Mouse (Mus musculus): Measurements from ENCODE around the gene Ifit1bl1. TPM values are rescaled to one million over a fixed set of nuclear protein-coding genes. Genes with fewer than 3 reads are reported as not detected.
"Not testable (repeated sequence)": the region's sequence is repeated elsewhere in the genome, so short reads cannot be mapped to it uniquely, and the experiment has no call there.

Gene Ifit1bl1
- polyA plus RNA-seq, 1 experiment: 8.4 TPM

DNA sequence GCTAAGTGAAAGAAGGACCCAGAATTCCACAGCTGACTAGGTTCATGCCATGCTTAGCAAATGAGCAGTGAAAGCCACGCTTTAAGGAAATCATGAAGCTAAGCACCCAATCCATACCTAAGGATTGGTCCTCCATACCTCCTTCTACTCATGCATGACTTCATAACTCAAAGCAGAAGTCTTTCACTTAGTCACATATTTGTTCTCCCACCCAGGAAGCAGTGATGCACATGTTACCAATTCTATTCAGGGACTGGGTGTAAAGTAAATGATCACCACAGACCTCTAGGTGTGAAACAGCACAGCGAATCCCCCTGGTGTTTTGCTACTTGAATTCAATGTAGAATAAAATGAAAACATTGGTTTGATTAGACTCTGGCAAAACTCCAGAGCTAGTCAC is 19.1 kb downstream of the Ifit1bl1 start:
- H3K27ac ChIP-seq (ENCODE audit: insufficient read depth, low read depth, low read length): peak overlapping the region; percentile 90
- H3K4me1 ChIP-seq (ENCODE audit: control insufficient read depth, insufficient read depth, insufficient read length, low read length); H3K27me3 ChIP-seq (ENCODE audit: control insufficient read depth, insufficient read depth, low read length); H3K36me3 ChIP-seq (ENCODE audit: control insufficient read depth, insufficient read depth, low read length); H3K4me3 ChIP-seq (ENCODE audit: low read depth, low read length): not testable (repeated sequence)
- WGBS: 70% methylated on average over 2 of the region's 2 CpGs

DNA sequence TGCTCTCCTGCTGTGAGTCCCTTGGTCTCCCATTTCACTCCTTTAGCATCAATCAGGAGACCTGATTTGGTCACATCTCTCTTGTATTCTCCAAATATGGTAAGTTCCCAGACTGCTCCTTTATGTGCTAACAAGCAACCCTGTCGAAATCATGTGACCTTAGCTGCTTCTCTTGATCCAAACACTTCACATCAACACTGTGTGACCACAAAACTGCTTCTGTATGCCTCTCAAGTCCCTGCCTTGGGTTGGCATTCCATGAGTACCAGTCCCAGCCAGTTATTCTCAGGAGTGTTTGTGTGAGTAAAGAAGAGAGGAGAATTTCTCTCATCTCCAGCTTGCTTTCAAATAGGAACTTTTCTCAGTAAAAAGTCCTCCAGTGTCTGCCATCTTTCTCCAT is 24.6 kb downstream of the Ifit1bl1 start:
- WGBS: 74% methylated on average over 1 of the region's 1 CpGs
- Histone ChIP-seq H3K27me3 (ENCODE audit: control insufficient read depth, insufficient read depth, low read length) (no peaks in the 10 kb centered on the region), H3K4me3 (ENCODE audit: low read depth, low read length) (no peak overlapping the region), H3K36me3 (ENCODE audit: control insufficient read depth, insufficient read depth, low read length) (no peaks in the 10 kb centered on the region; the same call in 1 of the 2 replicates), H3K4me1 (ENCODE audit: control insufficient read depth, insufficient read depth, insufficient read length, low read length) (peaks cover 7% of the 10 kb centered on the region; the same call in 1 of the 2 replicates), H3K27ac (ENCODE audit: insufficient read depth, low read depth, low read length) (no peak overlapping the region)
- TF ChIP-seq POLR2A (IDR thresholded peaks at IDR 0.05; ENCODE audit: low read depth, low read length) (no peak), CTCF (IDR thresholded peaks at IDR 0.05; ENCODE audit: extremely low read depth, insufficient read length, insufficient replicate concordance, low read depth, low read length) (no peak)

DNA sequence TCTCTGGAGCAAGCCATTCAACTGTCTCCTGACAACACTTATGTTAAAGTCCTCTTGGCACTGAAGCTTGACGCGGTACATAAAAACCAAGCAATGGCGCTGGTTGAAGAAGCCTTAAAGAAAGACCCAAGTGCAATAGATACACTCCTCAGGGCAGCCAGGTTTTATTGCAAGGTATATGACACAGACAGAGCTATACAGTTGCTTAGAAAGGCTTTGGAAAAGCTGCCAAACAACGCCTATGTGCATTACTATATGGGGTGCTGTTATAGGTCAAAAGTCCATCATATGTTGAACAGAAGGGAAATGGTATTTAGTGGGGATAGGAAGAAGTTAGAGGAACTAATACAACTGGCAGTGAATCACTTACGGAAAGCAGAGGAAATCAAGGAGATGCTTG is 28.1 kb downstream of the Ifit1bl1 start:
- Histone ChIP-seq H3K4me1 (ENCODE audit: control insufficient read depth, insufficient read depth, insufficient read length, low read length) (peaks cover 11% of the 10 kb centered on the region; the same call in 1 of the 2 replicates), H3K36me3 (ENCODE audit: control insufficient read depth, insufficient read depth, low read length) (no peaks in the 10 kb centered on the region; the same call in 1 of the 2 replicates), H3K27ac (ENCODE audit: insufficient read depth, low read depth, low read length) (peak overlapping the region; percentile 9; the same call in 1 of the 2 replicates), H3K27me3 (ENCODE audit: control insufficient read depth, insufficient read depth, low read length) (no peaks in the 10 kb centered on the region), H3K4me3 (ENCODE audit: low read depth, low read length) (no peak overlapping the region)
- TF ChIP-seq POLR2A (IDR thresholded peaks at IDR 0.05; ENCODE audit: low read depth, low read length) (no peak), CTCF (IDR thresholded peaks at IDR 0.05; ENCODE audit: extremely low read depth, insufficient read length, insufficient replicate concordance, low read depth, low read length) (no peak)
- whole genome bisulfite sequencing: 49% methylated on average over 5 of the region's 5 CpGs

GRCm38 (mm10) chr19:34571080-34571479 is 30.7 kb downstream of the Ifit1bl1 start:
- no peak for TF ChIP-seq POLR2A (IDR thresholded peaks at IDR 0.05; ENCODE audit: low read depth, low read length)
- no peak for TF ChIP-seq CTCF (IDR thresholded peaks at IDR 0.05; ENCODE audit: extremely low read depth, insufficient read length, insufficient replicate concordance, low read depth, low read length)
- H3K4me1 ChIP-seq (ENCODE audit: control insufficient read depth, insufficient read depth, insufficient read length, low read length): peaks cover 11% of the 10 kb centered on the region; the same call in 1 of the 2 replicates
- H3K36me3 ChIP-seq (ENCODE audit: control insufficient read depth, insufficient read depth, low read length): no peaks in the 10 kb centered on the region; the same call in 1 of the 2 replicates
- H3K4me3 ChIP-seq (ENCODE audit: low read depth, low read length): no peak overlapping the region
- H3K27me3 ChIP-seq (ENCODE audit: control insufficient read depth, insufficient read depth, low read length): no peaks in the 10 kb centered on the region
- WGBS: 94% methylated on average over 1 of the region's 1 CpGs
- H3K27ac ChIP-seq (ENCODE audit: insufficient read depth, low read depth, low read length): no peak overlapping the region

DNA sequence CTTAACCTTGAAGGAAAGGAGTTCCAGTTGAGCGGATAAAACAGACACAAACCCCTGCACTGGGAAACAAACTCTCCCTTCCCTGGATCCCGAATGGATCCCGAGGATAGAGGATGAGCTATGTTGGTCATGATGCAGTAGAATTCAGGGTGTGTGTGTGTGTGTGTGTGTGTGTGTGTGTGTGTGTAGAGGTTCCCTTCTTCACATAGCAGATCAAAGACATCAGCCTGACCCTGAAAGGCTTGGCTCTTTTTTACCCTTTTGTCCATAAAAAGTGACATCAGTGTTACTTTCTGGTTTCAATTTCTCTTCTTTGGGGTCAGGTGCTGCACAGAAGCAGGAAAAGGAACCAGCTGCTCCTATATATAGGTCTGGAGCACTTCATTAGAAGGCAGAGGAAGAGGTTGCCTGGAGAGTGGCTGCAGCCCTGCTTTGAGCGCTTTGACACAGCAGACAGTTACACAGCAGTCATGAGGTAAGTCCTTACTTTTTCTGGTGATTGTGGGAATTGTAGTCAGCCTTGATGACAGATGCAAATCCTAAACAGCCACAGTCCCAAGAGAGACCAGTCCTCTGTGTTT is 31.8 kb downstream of the Ifit1bl1 start:
- Histone ChIP-seq H3K27ac (ENCODE audit: insufficient read depth, low read depth, low read length) (peak overlapping the region; percentile 25), H3K36me3 (ENCODE audit: control insufficient read depth, insufficient read depth, low read length) (no peaks in the 10 kb centered on the region; the same call in 1 of the 2 replicates), H3K4me3 (ENCODE audit: low read depth, low read length) (no peak overlapping the region), H3K27me3 (ENCODE audit: control insufficient read depth, insufficient read depth, low read length) (no peaks in the 10 kb centered on the region), H3K4me1 (ENCODE audit: control insufficient read depth, insufficient read depth, insufficient read length, low read length) (peaks cover 11% of the 10 kb centered on the region; the same call in 1 of the 2 replicates)
- WGBS: 73% methylated on average over 4 of the region's 4 CpGs
- no peak for TF ChIP-seq POLR2A (IDR thresholded peaks at IDR 0.05; ENCODE audit: low read depth, low read length)
- TF ChIP-seq CTCF (IDR thresholded peaks at IDR 0.05; ENCODE audit: extremely low read depth, insufficient read length, insufficient replicate concordance, low read depth, low read length): no peak

DNA sequence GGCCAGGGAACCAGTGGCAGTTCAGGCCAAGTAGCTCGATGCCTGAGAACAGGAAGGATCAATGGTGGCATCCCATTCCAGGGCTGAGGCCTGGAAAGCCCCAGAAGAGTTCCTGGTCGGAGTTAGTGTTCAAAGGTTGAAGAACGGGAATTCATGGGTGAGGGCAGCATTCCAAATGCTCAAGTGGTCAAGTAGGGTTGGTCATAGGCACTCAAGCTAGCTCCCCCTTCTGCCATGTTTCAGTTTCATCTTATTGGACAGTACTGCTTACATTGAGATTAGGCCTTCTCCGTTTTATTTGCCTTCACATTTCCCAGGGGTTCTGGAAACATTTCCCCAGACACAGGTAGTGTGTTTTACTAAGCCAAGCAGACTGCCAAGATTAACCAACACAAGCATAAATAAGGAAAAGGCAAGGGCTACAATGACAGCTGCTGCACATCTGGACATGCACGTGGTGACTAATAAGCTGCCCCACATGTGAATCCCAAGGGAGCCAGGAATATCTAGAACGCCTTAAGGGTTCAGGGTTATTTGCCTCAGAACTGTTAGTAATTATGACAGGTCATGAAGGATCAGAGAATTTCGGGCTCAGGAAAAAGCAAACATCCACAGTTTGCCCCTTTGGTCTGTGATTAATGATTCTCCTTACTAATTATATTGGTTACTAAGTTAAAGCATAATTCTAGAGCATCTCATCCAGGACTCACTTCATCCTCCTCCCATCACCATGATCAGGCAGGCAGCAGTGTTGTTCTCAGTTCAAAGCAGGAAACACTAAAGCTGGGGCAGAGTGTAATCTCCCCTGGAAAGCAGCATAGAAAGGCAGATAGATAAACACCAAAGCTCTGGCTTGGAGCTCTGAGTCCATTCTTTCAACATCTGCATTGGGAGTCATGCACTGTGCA is 32.5 kb downstream of the Ifit1bl1 start:
- Histone ChIP-seq H3K4me3 (ENCODE audit: low read depth, low read length) (no peak overlapping the region), H3K4me1 (ENCODE audit: control insufficient read depth, insufficient read depth, insufficient read length, low read length) (peaks cover 11% of the 10 kb centered on the region; the same call in 1 of the 2 replicates), H3K36me3 (ENCODE audit: control insufficient read depth, insufficient read depth, low read length) (no peaks in the 10 kb centered on the region; the same call in 1 of the 2 replicates), H3K27me3 (ENCODE audit: control insufficient read depth, insufficient read depth, low read length) (no peaks in the 10 kb centered on the region), H3K27ac (ENCODE audit: insufficient read depth, low read depth, low read length) (peak overlapping the region; percentile 25; the same call in 1 of the 2 replicates)
- WGBS: 45% methylated on average over 7 of the region's 7 CpGs
- no peak for TF ChIP-seq CTCF (IDR thresholded peaks at IDR 0.05; ENCODE audit: extremely low read depth, insufficient read length, insufficient replicate concordance, low read depth, low read length)
- TF ChIP-seq POLR2A (IDR thresholded peaks at IDR 0.05; ENCODE audit: low read depth, low read length): no peak

GRCm38 (mm10) chr19:34566178-34566784 is 35.5 kb downstream of the Ifit1bl1 start:
- 100% methylated on average over 1 of the region's 1 CpGs for WGBS
- H3K27me3 ChIP-seq (ENCODE audit: control insufficient read depth, insufficient read depth, low read length): no peaks in the 10 kb centered on the region
- no peak overlapping the region for H3K4me3 ChIP-seq (ENCODE audit: low read depth, low read length)
- TF ChIP-seq POLR2A (IDR thresholded peaks at IDR 0.05; ENCODE audit: low read depth, low read length) (no peak), CTCF (IDR thresholded peaks at IDR 0.05; ENCODE audit: extremely low read depth, insufficient read length, insufficient replicate concordance, low read depth, low read length) (no peak)
- H3K36me3 ChIP-seq (ENCODE audit: control insufficient read depth, insufficient read depth, low read length): no peaks in the 10 kb centered on the region
- H3K4me1 ChIP-seq (ENCODE audit: control insufficient read depth, insufficient read depth, insufficient read length, low read length): peaks cover 4% of the 10 kb centered on the region; the same call in 1 of the 2 replicates
- H3K27ac ChIP-seq (ENCODE audit: insufficient read depth, low read depth, low read length): no peak overlapping the region

Data from small intestine, adult 2 months (tissue).